Mouse (Mus musculus): ENCODE results near the gene Sf3a2. TPM values are rescaled to one million over a fixed set of nuclear protein-coding genes. Genes with fewer than 3 reads are reported as not detected.

Sf3a2 gene
- polyA plus RNA-seq, 1 experiment = 34.5 TPM

GRCm38 (mm10) chr10:80766161-80766815 lies 31.7 kb upstream of the Sf3a2 start:
- 95% methylated on average over 10 of the region's 10 CpGs for WGBS
- no peak overlapping the region for H3K27ac ChIP-seq (ENCODE audit: control insufficient read depth, insufficient read depth, low read depth, low read length, poor library complexity)
- H3K4me1 ChIP-seq (ENCODE audit: control insufficient read depth, insufficient read depth, low read length) = peaks cover 3% of the 10 kb centered on the region
- no peak overlapping the region for H3K4me3 ChIP-seq (replicated peaks; ENCODE audit: control insufficient read depth, low read depth, low read length)
- TF ChIP-seq CTCF (IDR thresholded peaks at IDR 0.05; ENCODE audit: control insufficient read depth, insufficient read depth, low read length) = no peak
- TF ChIP-seq POLR2A (IDR thresholded peaks at IDR 0.05; ENCODE audit: borderline replicate concordance, control insufficient read depth, low read depth, low read length) = no peak

- Histone ChIP-seq H3K4me1 (ENCODE audit: control insufficient read depth, insufficient read depth, low read length) (no peaks in the 10 kb centered on the region), H3K27ac (ENCODE audit: control insufficient read depth, insufficient read depth, low read depth, low read length, poor library complexity) (no peak overlapping the region), H3K4me3 (replicated peaks; ENCODE audit: control insufficient read depth, low read depth, low read length) (no peak overlapping the region)
- TF ChIP-seq CTCF (IDR thresholded peaks at IDR 0.05; ENCODE audit: control insufficient read depth, insufficient read depth, low read length) (no peak), POLR2A (IDR thresholded peaks at IDR 0.05; ENCODE audit: borderline replicate concordance, control insufficient read depth, low read depth, low read length) (no peak)
- WGBS = 85% methylated on average over 6 of the region's 6 CpGs
Measured at GRCm38 (mm10) chr10:80768365-80768764, 29.6 kb upstream of the Sf3a2 start.

GRCm38 (mm10) chr10:80773816-80774215 lies 24.2 kb upstream of the Sf3a2 start:
- Histone ChIP-seq H3K4me3 (replicated peaks; ENCODE audit: control insufficient read depth, low read depth, low read length) (no peak overlapping the region), H3K27ac (ENCODE audit: control insufficient read depth, insufficient read depth, low read depth, low read length, poor library complexity) (no peak overlapping the region), H3K4me1 (ENCODE audit: control insufficient read depth, insufficient read depth, low read length) (no peaks in the 10 kb centered on the region)
- TF ChIP-seq POLR2A (IDR thresholded peaks at IDR 0.05; ENCODE audit: borderline replicate concordance, control insufficient read depth, low read depth, low read length) (no peak), CTCF (IDR thresholded peaks at IDR 0.05; ENCODE audit: control insufficient read depth, insufficient read depth, low read length) (no peak)
- 88% methylated on average over 5 of the region's 5 CpGs for WGBS

GRCm38 (mm10) chr10:80774549-80774948 lies 23.4 kb upstream of the Sf3a2 start:
- 35% methylated on average over 2 of the region's 2 CpGs for WGBS
- Histone ChIP-seq H3K4me3 (replicated peaks; ENCODE audit: control insufficient read depth, low read depth, low read length) (no peak overlapping the region), H3K4me1 (ENCODE audit: control insufficient read depth, insufficient read depth, low read length) (no peaks in the 10 kb centered on the region), H3K27ac (ENCODE audit: control insufficient read depth, insufficient read depth, low read depth, low read length, poor library complexity) (no peak overlapping the region)
- TF ChIP-seq CTCF (IDR thresholded peaks at IDR 0.05; ENCODE audit: control insufficient read depth, insufficient read depth, low read length) (peak; percentile 90), POLR2A (IDR thresholded peaks at IDR 0.05; ENCODE audit: borderline replicate concordance, control insufficient read depth, low read depth, low read length) (no peak)

- no peaks in the 10 kb centered on the region for H3K4me1 ChIP-seq (ENCODE audit: control insufficient read depth, insufficient read depth, low read length)
- WGBS = 83% methylated on average over 4 of the region's 4 CpGs
Measured at GRCm38 (mm10) chr10:80774981-80775380, 23.0 kb upstream of the Sf3a2 start.

GRCm38 (mm10) chr10:80775731-80776130 lies 22.3 kb upstream of the Sf3a2 start:
- no peaks in the 10 kb centered on the region for H3K4me1 ChIP-seq (ENCODE audit: control insufficient read depth, insufficient read depth, low read length)
- TF ChIP-seq POLR2A (IDR thresholded peaks at IDR 0.05; ENCODE audit: borderline replicate concordance, control insufficient read depth, low read depth, low read length) (no peak), CTCF (IDR thresholded peaks at IDR 0.05; ENCODE audit: control insufficient read depth, insufficient read depth, low read length) (no peak)
- no peak overlapping the region for H3K4me3 ChIP-seq (replicated peaks; ENCODE audit: control insufficient read depth, low read depth, low read length)
- 95% methylated on average over 4 of the region's 4 CpGs for WGBS
- no peak overlapping the region for H3K27ac ChIP-seq (ENCODE audit: control insufficient read depth, insufficient read depth, low read depth, low read length, poor library complexity)

More at GRCm38 (mm10) chr10:80774981-80775380, 23.0 kb upstream of the Sf3a2 start:
- Histone ChIP-seq H3K4me3 (replicated peaks; ENCODE audit: control insufficient read depth, low read depth, low read length) (no peak overlapping the region), H3K27ac (ENCODE audit: control insufficient read depth, insufficient read depth, low read depth, low read length, poor library complexity) (no peak overlapping the region)
- TF ChIP-seq POLR2A (IDR thresholded peaks at IDR 0.05; ENCODE audit: borderline replicate concordance, control insufficient read depth, low read depth, low read length) = no peak
- TF ChIP-seq CTCF (IDR thresholded peaks at IDR 0.05; ENCODE audit: control insufficient read depth, insufficient read depth, low read length) = no peak

- TF ChIP-seq POLR2A (IDR thresholded peaks at IDR 0.05; ENCODE audit: borderline replicate concordance, control insufficient read depth, low read depth, low read length) = no peak
- Histone ChIP-seq H3K4me1 (ENCODE audit: control insufficient read depth, insufficient read depth, low read length) (no peaks in the 10 kb centered on the region), H3K27ac (ENCODE audit: control insufficient read depth, insufficient read depth, low read depth, low read length, poor library complexity) (no peak overlapping the region), H3K4me3 (replicated peaks; ENCODE audit: control insufficient read depth, low read depth, low read length) (no peak overlapping the region)
- 92% methylated on average over 6 of the region's 6 CpGs for WGBS
Measured at GRCm38 (mm10) chr10:80776358-80776869, 21.6 kb upstream of the Sf3a2 start.

- no peak for TF ChIP-seq CTCF (IDR thresholded peaks at IDR 0.05; ENCODE audit: control insufficient read depth, insufficient read depth, low read length)
- TF ChIP-seq POLR2A (IDR thresholded peaks at IDR 0.05; ENCODE audit: borderline replicate concordance, control insufficient read depth, low read depth, low read length) = no peak
- WGBS = 87% methylated on average over 5 of the region's 5 CpGs
- no peak overlapping the region for H3K27ac ChIP-seq (ENCODE audit: control insufficient read depth, insufficient read depth, low read depth, low read length, poor library complexity)
- H3K4me3 ChIP-seq (replicated peaks; ENCODE audit: control insufficient read depth, low read depth, low read length) = no peak overlapping the region
- no peaks in the 10 kb centered on the region for H3K4me1 ChIP-seq (ENCODE audit: control insufficient read depth, insufficient read depth, low read length)
Measured at GRCm38 (mm10) chr10:80777123-80777522, 20.9 kb upstream of the Sf3a2 start.

GRCm38 (mm10) chr10:80779565-80779964 lies 18.4 kb upstream of the Sf3a2 start:
- no peaks in the 10 kb centered on the region for H3K4me1 ChIP-seq (ENCODE audit: control insufficient read depth, insufficient read depth, low read length)
- H3K4me3 ChIP-seq (replicated peaks; ENCODE audit: control insufficient read depth, low read depth, low read length) = no peak overlapping the region
- H3K27ac ChIP-seq (ENCODE audit: control insufficient read depth, insufficient read depth, low read depth, low read length, poor library complexity) = no peak overlapping the region
- TF ChIP-seq CTCF (IDR thresholded peaks at IDR 0.05; ENCODE audit: control insufficient read depth, insufficient read depth, low read length) = no peak
- TF ChIP-seq POLR2A (IDR thresholded peaks at IDR 0.05; ENCODE audit: borderline replicate concordance, control insufficient read depth, low read depth, low read length) = no peak

Data from bone marrow, adult 2 months (tissue).